Mouse (Mus musculus) midbrain, postnatal 0 days (tissue): ENCODE measurements around the gene Ccdc130. TPM values are rescaled to one million over a fixed set of nuclear protein-coding genes. Genes with fewer than 3 reads are reported as not detected.
A peak's percentile ranks its signal among the peaks of the same experiment; 100 is the strongest.

Experiments used
- ATAC-seq: fragments of 200-750 bp; cut with Nextera tagmentation; 2 replicates; pipeline ENCODE4 v1.8.0; 2017; ENCODE audit warnings: moderate number of reproducible peaks, mild to moderate bottlenecking, moderate TSS enrichment, moderate library complexity; ENCODE audit not compliant: low FRiP score
- DNase-seq: peaks from one replicate; pipeline ENCODE4 v3.0.0-alpha.2; 2015; ENCODE audit warnings: low spot score
- H3K27ac ChIP-seq: fragments of 300-500 bp; sonication (generic); 2 replicates; pipeline ENCODE4 v1.5.1; 2014; ENCODE audit warnings: low read depth, mild to moderate bottlenecking, low read length, mixed read lengths
- H3K27me3 ChIP-seq: fragments of 300-500 bp; sonication (generic); 2 replicates; pipeline ENCODE4 v1.6.1; 2014; ENCODE audit warnings: low read length, control low read depth, mixed read lengths; ENCODE audit not compliant: insufficient read depth
- H3K36me3 ChIP-seq: fragments of 300-500 bp; sonication (generic); 2 replicates; pipeline ENCODE4 v1.6.1; 2014; ENCODE audit warnings: low read length, control low read depth, mixed read lengths; ENCODE audit not compliant: insufficient read depth
- H3K4me1 ChIP-seq: fragments of 300-500 bp; sonication (generic); 2 replicates; pipeline ENCODE4 v1.6.1; 2014; ENCODE audit warnings: mild to moderate bottlenecking, control low read depth, antibody characterized with exemption, low read length, mixed read lengths; ENCODE audit not compliant: insufficient read depth
- H3K4me2 ChIP-seq: fragments of 300-500 bp; sonication (generic); 2 replicates; pipeline ENCODE4 v1.6.1; 2014; ENCODE audit warnings: low read depth, mild to moderate bottlenecking, low read length, mixed read lengths; ENCODE audit not compliant: poor library complexity, severe bottlenecking
- H3K4me3 ChIP-seq: fragments of 300-500 bp; sonication (generic); 2 replicates; pipeline ENCODE4 v1.5.1; 2014; ENCODE audit warnings: low read depth, mild to moderate bottlenecking, low read length, moderate library complexity
- H3K9ac ChIP-seq: fragments of 300-500 bp; sonication (generic); replicated peaks from 2 replicates; pipeline ENCODE4 v1.6.1; 2014; ENCODE audit warnings: mild to moderate bottlenecking, low read length, moderate library complexity, mixed read lengths; ENCODE audit not compliant: poor library complexity, severe bottlenecking
- H3K9me3 ChIP-seq: fragments of 300-500 bp; sonication (generic); 2 replicates; pipeline ENCODE4 v1.6.1; 2016; ENCODE audit warnings: low read length, control low read depth
- CTCF ChIP-seq: IDR thresholded peaks from 2 replicates; pipeline ENCODE4 v1.5.1; 2016; ENCODE audit warnings: antibody characterized with exemption, mild to moderate bottlenecking
- WGBS: fragments of 180-500 bp; shearing (Covaris S2); extraction: QIAGEN DNeasy Blood & Tissue Kit; methylation state at CpG from one replicate; pipeline ENCODE4 v1.1.7; 2014; 5-methylcytosine and 5-hydroxymethylcytosine counted together
- polyA plus RNA-seq: library from polyadenylated mRNA; unstranded; fragments of >200 nt; fragmentation: Nextera tagmentation; extraction: Ambion mirVana; gene quantifications from 2 replicates; pipeline ENCODE4 v1.2.1, GENCODE M21; 2015
- total RNA-seq: library from RNA; depleted of rRNA; stranded (reverse); fragments of >200 nt; gene quantifications from 2 replicates; pipeline ENCODE4 v1.2.3, GENCODE M21; 2014

Gene Ccdc130
- total and polyA plus RNA-seq, 2 experiments from 2014 or later = 13.6 to 14.0 TPM

DNA sequence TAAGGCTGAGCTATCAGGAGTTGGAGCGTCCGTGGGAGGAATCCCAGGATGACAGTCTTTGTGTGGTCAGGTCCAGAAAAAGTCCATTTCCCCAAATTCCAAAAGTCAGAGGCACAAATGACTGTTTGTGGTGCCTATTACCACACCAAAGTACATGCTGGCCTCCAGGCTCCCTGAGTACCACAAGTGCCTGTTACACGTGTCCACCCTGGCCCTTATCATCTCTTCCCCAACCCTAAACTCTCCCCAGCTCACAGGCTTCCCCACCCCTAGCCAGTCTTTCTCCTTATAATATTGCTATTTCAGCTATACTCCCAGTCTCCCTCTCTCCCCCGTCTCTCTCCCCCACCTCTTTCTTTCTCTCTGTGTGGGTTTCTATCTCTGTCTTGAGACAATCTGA is 2.1 kb upstream of the Ccdc130 start:
- Histone ChIP-seq H3K9ac (no peak overlapping the region), H3K36me3 (no peaks in the 10 kb centered on the region), H3K27ac (no peak overlapping the region), H3K27me3 (no peaks in the 10 kb centered on the region), H3K4me2 (no peak overlapping the region), H3K4me3 (no peak overlapping the region), H3K4me1 (peaks cover 6% of the 10 kb centered on the region; the same call in 1 of the 2 replicates), H3K9me3 (no peaks in the 10 kb centered on the region)
- WGBS = 91% methylated on average over 4 of the region's 4 CpGs
- TF ChIP-seq CTCF = no peak
- DNase-seq (no peak), ATAC-seq (no peak)

DNA sequence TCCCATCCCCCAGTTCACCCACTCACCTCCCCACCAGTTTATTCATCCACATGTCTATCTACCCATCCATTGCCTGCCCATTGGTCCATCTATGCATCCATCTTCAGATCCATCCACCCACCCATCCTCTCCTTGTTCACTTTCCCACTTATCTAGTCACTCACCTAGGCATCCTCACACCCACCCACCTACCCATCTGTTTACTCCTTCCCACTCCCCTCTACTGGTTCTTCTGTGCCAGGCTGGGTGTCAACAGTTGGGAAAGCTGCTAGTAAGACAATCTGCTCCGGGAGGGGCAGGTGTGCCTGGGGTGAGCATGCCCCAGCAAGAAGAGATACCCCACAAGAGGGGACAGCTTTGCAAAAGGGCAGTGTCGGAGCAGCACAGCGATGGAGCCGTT is 9.1 kb downstream of the Ccdc130 start:
- 95% methylated on average over 4 of the region's 4 CpGs for WGBS
- H3K4me3 ChIP-seq = no peak overlapping the region
- H3K27ac ChIP-seq = no peak overlapping the region
- no peaks in the 10 kb centered on the region for H3K27me3 ChIP-seq
- no peak for TF ChIP-seq CTCF
- DNase-seq (no peak), ATAC-seq (no peak)
- H3K9me3 ChIP-seq = no peaks in the 10 kb centered on the region
- peaks cover 63% of the 10 kb centered on the region for H3K36me3 ChIP-seq
- no peak overlapping the region for H3K4me2 ChIP-seq
- no peak overlapping the region for H3K9ac ChIP-seq
- peaks cover 6% of the 10 kb centered on the region; the same call in 1 of the 2 replicates for H3K4me1 ChIP-seq

DNA sequence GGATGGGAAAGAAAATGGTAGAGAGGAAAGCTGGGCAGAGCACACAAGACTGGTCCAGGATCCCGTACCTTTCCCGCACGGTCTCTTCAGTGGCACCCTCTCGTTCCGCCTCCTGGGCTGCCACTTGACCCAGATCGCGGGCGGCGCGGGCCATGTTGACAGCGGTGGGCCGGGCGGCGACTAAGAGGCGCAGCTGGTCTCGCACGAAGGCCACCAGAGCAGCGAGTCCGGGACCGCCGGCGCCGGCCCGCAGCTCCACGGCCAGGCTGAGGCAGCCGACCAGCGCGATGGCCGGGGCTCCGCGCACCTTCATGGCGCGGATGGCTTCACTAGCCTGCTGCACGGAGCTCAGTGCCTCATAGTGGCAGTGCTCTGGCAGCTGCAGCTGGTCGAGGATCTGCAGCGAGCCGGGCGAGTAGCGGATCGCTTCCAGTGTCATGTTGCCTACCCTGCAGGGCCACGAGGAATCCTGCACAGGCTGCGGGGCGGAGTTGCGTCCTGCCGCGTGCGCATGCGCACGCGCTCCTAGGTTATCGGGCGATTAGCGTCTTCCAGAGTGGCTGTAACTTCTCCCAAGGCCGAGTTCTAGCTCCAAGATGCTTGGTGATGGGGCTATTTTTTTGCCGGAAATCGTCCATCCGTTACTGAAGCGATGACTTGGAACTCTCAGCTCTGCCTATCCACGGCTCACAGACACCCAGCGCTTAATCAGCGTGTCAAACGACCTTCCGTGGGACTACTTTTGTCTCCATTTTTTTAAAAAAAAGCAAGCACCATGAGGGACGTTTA is 13.2 kb downstream of the Ccdc130 start, which contains the start of gene Mri1:
TSS of gene Mri1 (minus strand) at position 505 of the 789 bp plus-strand sequence.
- TF ChIP-seq CTCF = no peak; the same call in 1 of the 2 replicates
- H3K27me3 ChIP-seq = no peaks in the 10 kb centered on the region
- ATAC-seq = peak; percentile 84
- peak within 1 kb of the TSS; percentile 91 for H3K27ac ChIP-seq
- peak within 1 kb of the TSS; percentile 94 for H3K4me2 ChIP-seq
- peak; percentile 95 for DNase-seq
- no peaks in the 10 kb centered on the region for H3K9me3 ChIP-seq
- peaks cover 45% of the 10 kb centered on the region for H3K36me3 ChIP-seq
- H3K9ac ChIP-seq = peak within 1 kb of the TSS; percentile 83
- under 1% methylated on average over 64 of the region's 64 CpGs for WGBS
- peak within 1 kb of the TSS; percentile 87 for H3K4me3 ChIP-seq
- peaks cover 6% of the 10 kb centered on the region; the same call in 1 of the 2 replicates for H3K4me1 ChIP-seq

DNA sequence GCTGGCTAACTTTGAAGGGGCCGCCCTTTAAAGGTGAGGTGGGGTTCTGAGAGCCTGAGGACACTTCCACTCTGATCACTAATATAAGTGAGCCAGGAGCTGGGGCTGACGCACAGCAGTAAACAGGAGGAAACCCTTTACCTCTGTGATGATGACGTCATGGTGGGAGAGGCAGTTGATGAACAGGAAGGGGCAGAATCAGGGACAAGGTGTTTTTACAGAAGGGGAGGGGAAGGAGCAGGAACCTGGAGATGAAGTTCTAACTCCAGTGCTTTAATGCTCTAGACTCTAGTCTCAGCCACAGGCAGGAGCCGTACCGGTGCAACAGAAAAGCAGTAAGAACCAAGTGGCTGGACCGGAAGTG is 13.7 kb downstream of the Ccdc130 start:
- ATAC-seq (peak; percentile 39; the same call in 1 of the 2 replicates), DNase-seq (peak; percentile 52)
- H3K4me1 ChIP-seq = peaks cover 6% of the 10 kb centered on the region; the same call in 1 of the 2 replicates
- peak overlapping the region; percentile 91 for H3K27ac ChIP-seq
- WGBS = 15% methylated on average over 6 of the region's 6 CpGs
- H3K36me3 ChIP-seq = peaks cover 48% of the 10 kb centered on the region
- peak overlapping the region; percentile 94 for H3K4me2 ChIP-seq
- H3K9ac ChIP-seq = peak overlapping the region; percentile 83
- no peaks in the 10 kb centered on the region for H3K27me3 ChIP-seq
- TF ChIP-seq CTCF = no peak
- no peaks in the 10 kb centered on the region for H3K9me3 ChIP-seq
- H3K4me3 ChIP-seq = peak overlapping the region; percentile 87

DNA sequence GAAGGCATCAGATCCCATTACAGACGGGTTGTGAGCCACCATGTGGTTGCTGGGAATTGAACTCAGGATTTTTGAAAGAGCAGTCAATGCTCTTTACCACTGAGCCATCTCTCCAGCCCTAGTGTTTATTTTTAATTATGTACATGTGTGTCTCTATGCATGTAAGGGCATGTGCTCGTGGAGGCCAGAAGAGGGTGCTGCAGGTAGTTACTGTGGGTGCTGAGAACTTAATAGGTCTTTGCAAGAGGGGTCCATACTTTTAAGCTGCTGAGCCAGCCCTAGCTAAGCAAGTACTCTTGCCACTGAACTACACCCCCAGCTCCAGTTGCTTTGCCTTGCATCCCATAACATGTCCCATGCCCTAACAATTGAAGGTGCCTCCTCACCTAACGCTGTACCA is 14.3 kb downstream of the Ccdc130 start:
- Histone ChIP-seq H3K27ac (peak overlapping the region; percentile 91), H3K9me3 (no peaks in the 10 kb centered on the region), H3K4me3 (peak overlapping the region; percentile 87), H3K4me1 (peaks cover 6% of the 10 kb centered on the region; the same call in 1 of the 2 replicates), H3K4me2 (peak overlapping the region; percentile 94), H3K9ac (no peak overlapping the region), H3K36me3 (peaks cover 53% of the 10 kb centered on the region), H3K27me3 (no peaks in the 10 kb centered on the region)
- no peak for ATAC-seq
- 84% methylated on average over 3 of the region's 3 CpGs for whole genome bisulfite sequencing
- TF ChIP-seq CTCF = peak; percentile 35
- no peak for DNase-seq
